Mouse (Mus musculus) small intestine, adult 2 months (tissue): ENCODE data around the gene Il2rb. TPM values are rescaled to one million over a fixed set of nuclear protein-coding genes. Genes with fewer than 3 reads are reported as not detected.
A peak's percentile ranks its signal among the peaks of the same experiment; 100 is the strongest.

Experiments
- H3K27ac ChIP-seq: fragments of 200-500 bp; 2 replicates; pipeline ENCODE4 v1.5.1; 2012; ENCODE audit warnings: low read depth, low read length, control low read depth, inconsistent platforms; ENCODE audit not compliant: insufficient read depth
- H3K27me3 ChIP-seq: fragments of 200-500 bp; 2 replicates; pipeline ENCODE4 v1.6.1; 2012; ENCODE audit warnings: mild to moderate bottlenecking, moderate library complexity, low read length, inconsistent platforms; ENCODE audit not compliant: control insufficient read depth, insufficient read depth
- H3K36me3 ChIP-seq: fragments of 200-500 bp; 2 replicates; pipeline ENCODE4 v1.6.1; 2012; ENCODE audit warnings: mild to moderate bottlenecking, low read length, control low read depth, inconsistent platforms; ENCODE audit not compliant: control insufficient read depth, insufficient read depth
- H3K4me1 ChIP-seq: fragments of 200-500 bp; 2 replicates; pipeline ENCODE4 v1.6.1; 2012; ENCODE audit warnings: low read length, inconsistent platforms, mixed read lengths; ENCODE audit not compliant: control insufficient read depth, insufficient read depth, insufficient read length
- H3K4me3 ChIP-seq: fragments of 200-500 bp; 2 replicates; pipeline ENCODE4 v1.5.1; 2012; ENCODE audit warnings: low read depth, mild to moderate bottlenecking, control low read depth, inconsistent platforms, low read length, moderate library complexity
- CTCF ChIP-seq: fragments of 200-500 bp; IDR thresholded peaks from 2 replicates; pipeline ENCODE4 v1.5.1; 2012; ENCODE audit warnings: low read depth, mild to moderate bottlenecking, control low read depth, inconsistent platforms, low read length, moderate library complexity, mixed read lengths; ENCODE audit not compliant: insufficient replicate concordance, insufficient read length; ENCODE audit errors: extremely low read depth
- POLR2A ChIP-seq: fragments of 200-500 bp; IDR thresholded peaks from 2 replicates; pipeline ENCODE4 v1.6.1; 2012; ENCODE audit warnings: low read depth, mild to moderate bottlenecking, control low read depth, inconsistent platforms, low read length, moderate library complexity
- WGBS: fragments of 180-500 bp; shearing (Covaris S2); methylation state at CpG from one replicate; pipeline ENCODE4 v1.1.7; 2018; 5-methylcytosine and 5-hydroxymethylcytosine counted together
- polyA plus RNA-seq: library from polyadenylated mRNA; depleted of rRNA; stranded (reverse); fragments of >200 nt; gene quantifications from 2 replicates; pipeline ENCODE4 v1.2.3, GENCODE M21; 2012

Il2rb gene
- polyA plus RNA-seq, 1 experiment: 11.8 TPM

DNA sequence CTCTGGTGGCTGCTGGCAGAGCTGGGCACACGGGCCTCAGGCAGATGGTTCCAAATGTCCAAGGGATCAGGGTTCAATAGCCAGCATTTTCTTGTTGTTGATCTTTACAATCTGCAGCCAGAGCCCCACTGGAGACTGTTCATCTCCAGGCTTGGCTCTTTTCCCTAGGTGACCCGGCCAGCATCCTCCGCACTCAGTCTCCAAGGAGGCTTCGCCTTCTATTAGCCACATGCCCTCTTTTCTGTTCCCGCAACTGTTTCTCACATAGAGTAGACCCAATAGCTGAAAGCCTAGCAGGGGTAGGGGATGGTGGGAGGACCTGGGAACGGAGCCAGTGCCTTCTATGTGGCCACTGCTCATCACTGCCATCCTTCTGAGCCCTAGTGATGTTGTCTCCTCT, 21.6 kb downstream of the Il2rb start:
- Histone ChIP-seq H3K4me3 (no peak overlapping the region), H3K4me1 (0 out of 2 replicates have a peak, but pooled peaks cover 2% of the 10 kb centered on the region), H3K36me3 (no peaks in the 10 kb centered on the region), H3K27me3 (no peaks in the 10 kb centered on the region), H3K27ac (no peak overlapping the region)
- TF ChIP-seq CTCF (no peak), POLR2A (no peak)
- WGBS: 73% methylated on average over 6 of the region's 6 CpGs

DNA sequence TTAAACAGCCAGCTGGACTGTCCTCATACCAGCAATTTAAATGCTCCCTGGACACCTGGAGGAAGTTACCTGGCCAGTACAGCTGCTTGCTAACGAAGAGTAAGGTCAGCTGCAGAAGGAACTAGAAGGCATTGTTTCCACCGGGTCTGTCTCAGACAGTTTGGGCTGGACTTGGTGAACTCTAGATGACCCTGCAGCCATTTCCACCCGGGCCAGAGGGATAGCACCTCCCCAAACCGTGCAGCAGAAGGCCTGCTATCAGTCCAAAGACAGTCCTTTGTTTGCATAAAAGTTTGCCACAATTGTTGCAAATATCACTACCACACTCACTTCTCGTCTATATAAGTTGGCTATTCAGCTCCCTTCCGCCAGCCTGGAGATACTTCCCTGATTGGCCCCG, 23.2 kb downstream of the Il2rb start:
- Histone ChIP-seq H3K4me3 (no peak overlapping the region), H3K27me3 (no peaks in the 10 kb centered on the region), H3K36me3 (no peaks in the 10 kb centered on the region), H3K27ac (no peak overlapping the region), H3K4me1 (0 out of 2 replicates have a peak, but pooled peaks cover 2% of the 10 kb centered on the region)
- 23% methylated on average over 7 of the region's 7 CpGs for WGBS
- TF ChIP-seq POLR2A: no peak
- no peak for TF ChIP-seq CTCF

- no peak for TF ChIP-seq POLR2A
- Histone ChIP-seq H3K27me3 (no peaks in the 10 kb centered on the region), H3K27ac (no peak overlapping the region), H3K36me3 (no peaks in the 10 kb centered on the region), H3K4me3 (no peak overlapping the region), H3K4me1 (0 out of 2 replicates have a peak, but pooled peaks cover 2% of the 10 kb centered on the region)
- WGBS: 80% methylated on average over 4 of the region's 4 CpGs
These were observed 24.4 kb downstream of the Il2rb start for GRCm38 (mm10) chr15:78470495-78471276.

DNA sequence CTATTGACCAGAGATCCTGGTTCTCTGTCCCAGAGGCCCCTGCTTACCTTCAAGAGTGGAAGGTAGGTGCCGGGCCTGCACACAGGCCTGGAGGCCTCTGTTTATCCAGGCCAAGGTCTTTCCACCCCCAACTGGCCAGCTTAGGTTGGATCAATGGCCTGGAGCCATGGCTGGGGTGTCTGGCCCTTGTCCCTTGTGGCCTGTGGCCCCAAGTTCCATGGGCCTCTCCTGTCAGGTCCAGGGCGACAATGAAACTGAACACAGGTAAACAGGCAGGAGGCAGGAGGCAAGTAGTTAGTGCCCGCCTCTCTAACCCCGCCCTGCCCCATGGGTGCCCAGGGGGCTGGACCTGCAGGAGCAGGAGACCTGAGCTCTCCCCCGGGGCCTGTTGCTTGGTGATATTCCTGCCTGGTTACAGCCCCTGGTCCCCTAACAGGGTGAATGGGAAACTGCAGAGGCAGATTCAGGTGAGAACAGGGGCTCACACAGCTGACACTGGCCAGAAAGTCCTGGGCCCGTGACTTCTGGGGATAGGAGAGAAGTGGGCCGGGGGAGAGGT, 26.6 kb downstream of the Il2rb start, which contains the start of gene Tmprss6:
Gene Tmprss6 (minus strand): TSS at position 256 of the 559 bp plus-strand sequence.
- Histone ChIP-seq H3K4me1 (no peaks in the 10 kb centered on the region), H3K27me3 (no peaks in the 10 kb centered on the region), H3K4me3 (no peak within 1 kb of the TSS), H3K27ac (no peak within 1 kb of the TSS), H3K36me3 (no peaks in the 10 kb centered on the region)
- no peak for TF ChIP-seq CTCF
- no peak for TF ChIP-seq POLR2A
- WGBS: 74% methylated on average over 7 of the region's 7 CpGs

DNA sequence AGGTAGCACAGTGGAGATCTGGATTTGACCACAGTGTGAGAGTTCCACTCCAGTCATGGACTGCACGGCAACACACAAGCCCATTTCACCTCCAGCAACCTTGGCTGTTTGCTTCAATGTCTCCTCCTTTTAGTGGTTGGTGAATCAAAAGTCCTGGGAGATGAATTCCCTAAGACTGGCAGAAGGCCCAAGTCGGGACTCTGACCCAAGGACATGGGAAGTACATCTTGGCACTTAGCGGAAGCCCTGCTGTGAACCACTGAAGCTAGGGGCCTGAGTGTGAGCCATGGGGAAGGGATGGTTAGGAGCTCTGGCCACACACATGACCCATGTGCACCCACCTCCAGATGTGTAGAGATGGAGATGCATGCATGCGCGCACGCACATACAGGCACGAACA, 27.5 kb downstream of the Il2rb start:
- H3K27ac ChIP-seq: no peak overlapping the region
- no peaks in the 10 kb centered on the region; the same call in 1 of the 2 replicates for H3K27me3 ChIP-seq
- TF ChIP-seq POLR2A (no peak), CTCF (no peak)
- no peak overlapping the region for H3K4me3 ChIP-seq
- H3K4me1 ChIP-seq: no peaks in the 10 kb centered on the region
- WGBS: 93% methylated on average over 7 of the region's 7 CpGs
- H3K36me3 ChIP-seq: no peaks in the 10 kb centered on the region

DNA sequence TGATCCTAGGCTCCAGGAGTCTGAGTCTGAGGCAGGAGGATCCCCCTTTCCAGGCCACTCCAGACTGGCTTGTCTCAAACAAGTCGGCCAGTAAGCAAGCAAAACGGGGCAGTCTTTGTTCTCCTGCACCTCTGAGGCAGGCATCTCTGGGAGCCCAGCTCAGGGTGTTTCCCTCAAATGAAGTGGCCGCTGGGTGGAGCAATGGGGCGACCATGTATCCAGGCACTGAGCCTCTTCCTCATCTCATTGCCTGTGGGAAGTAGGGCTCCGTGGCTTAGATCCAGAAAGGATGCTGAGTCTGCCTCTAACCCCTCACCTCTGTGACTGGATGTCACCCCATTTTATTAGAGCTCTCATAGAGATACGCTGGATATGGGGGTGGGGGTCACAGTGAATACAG, 28.3 kb downstream of the Il2rb start:
- Histone ChIP-seq H3K27ac (no peak overlapping the region), H3K4me3 (no peak overlapping the region), H3K36me3 (no peaks in the 10 kb centered on the region), H3K27me3 (no peaks in the 10 kb centered on the region; the same call in 1 of the 2 replicates), H3K4me1 (no peaks in the 10 kb centered on the region)
- TF ChIP-seq CTCF (0 out of 2 replicates have a peak, but pooled peaks have one; percentile 7), POLR2A (no peak)
- 37% methylated on average over 6 of the region's 6 CpGs for WGBS

- H3K27me3 ChIP-seq: no peaks in the 10 kb centered on the region; the same call in 1 of the 2 replicates
- H3K27ac ChIP-seq: no peak overlapping the region
- no peaks in the 10 kb centered on the region for H3K4me1 ChIP-seq
- no peaks in the 10 kb centered on the region for H3K36me3 ChIP-seq
- TF ChIP-seq CTCF: no peak
- TF ChIP-seq POLR2A: no peak
- 23% methylated on average over 2 of the region's 2 CpGs for WGBS
- no peak overlapping the region for H3K4me3 ChIP-seq
These were observed 32.1 kb downstream of the Il2rb start for GRCm38 (mm10) chr15:78462981-78463380.
